ENCODE assay signal across 15 mouse cellular contexts in the genomic region with DNA sequence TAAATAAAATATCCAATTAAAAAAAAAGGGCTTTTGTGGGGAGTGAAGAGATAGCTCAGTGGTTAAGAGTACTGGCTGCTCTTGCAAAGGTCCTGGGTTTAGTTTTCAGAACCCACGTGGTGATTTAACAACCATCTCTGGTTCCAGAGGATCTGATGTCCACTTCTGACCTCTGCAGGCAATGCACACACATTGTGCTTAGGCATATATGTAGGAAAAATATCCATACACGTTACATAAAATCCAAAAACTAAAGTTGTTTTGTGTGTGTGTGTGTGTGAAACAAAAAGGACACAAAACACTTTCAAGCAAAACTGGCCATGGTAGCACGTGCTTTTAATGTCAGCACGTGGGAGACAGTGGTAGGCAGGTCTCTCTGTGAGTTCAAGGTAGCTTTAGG. TPM values are rescaled to one million over a fixed set of nuclear protein-coding genes. Genes with fewer than 3 reads are reported as not detected.
"Had no signal": no experiment of that assay in that cellular context is flagged by ENCODE, and none has a peak within 500 bp of the region (broad histone marks: within the 10 kb centered on the region; RNA-seq: fewer than 3 reads in every experiment).

No protein-coding gene starts in this region.

- H3K27ac ChIP-seq: kidney, embryonic 15.5 days; limb, embryonic 13.5 days; liver, embryonic 15.5 days; midbrain, embryonic 13.5 days; neural tube, embryonic 13.5 days had no signal

- H3K9ac ChIP-seq: kidney, embryonic 15.5 days; limb, embryonic 13.5 days; liver, embryonic 15.5 days; lung, embryonic 14.5 days; midbrain, embryonic 13.5 days; neural tube, embryonic 13.5 days had no signal

- H3K36me3 ChIP-seq: kidney, embryonic 15.5 days; limb, embryonic 13.5 days; liver, embryonic 15.5 days; neural tube, embryonic 13.5 days had no signal

- DNase-seq: kidney, adult 2 months; kidney, postnatal 25 days; layer of hippocampus, adult 9-11 months; left cerebral cortex, postnatal 4 days; lung, embryonic 14.5 days; retina, postnatal 1 day; thymus, adult 18-20 months; thymus, postnatal 14 days had no signal

- H3K27me3 ChIP-seq: kidney, embryonic 15.5 days; limb, embryonic 13.5 days; liver, embryonic 15.5 days; midbrain, embryonic 13.5 days had no signal

- H3K9me3 ChIP-seq: kidney, embryonic 15.5 days; limb, embryonic 13.5 days; liver, embryonic 15.5 days; midbrain, embryonic 13.5 days; neural tube, embryonic 13.5 days had no signal

RNA-seq across cellular contexts. Expression of a gene that starts 44.8 kb away (rescaled TPM):
- total RNA-seq: liver, adult 2 months; megakaryocyte-erythroid progenitor cell, adult 5-6 weeks had no signal
- polyA plus RNA-seq: liver, adult 2 months had no signal
